Mouse (Mus musculus) kidney, postnatal 14 days (tissue): ENCODE data around the gene D17H6S53E.
A peak's percentile ranks its signal among the peaks of the same experiment; 100 is the strongest.
"Not testable (repeated sequence)": the region's sequence is repeated elsewhere in the genome, so short reads cannot be mapped to it uniquely, and the experiment has no call there.

Experiments used
- DNase-seq: peaks from one replicate; pipeline ENCODE4 v3.0.0; 2022; ENCODE audit warnings: mixed read lengths

Gene D17H6S53E

GRCm38 (mm10) chr17:35102299-35102698, 23.9 kb upstream of the D17H6S53E start:
- DNase-seq: no peak

DNA sequence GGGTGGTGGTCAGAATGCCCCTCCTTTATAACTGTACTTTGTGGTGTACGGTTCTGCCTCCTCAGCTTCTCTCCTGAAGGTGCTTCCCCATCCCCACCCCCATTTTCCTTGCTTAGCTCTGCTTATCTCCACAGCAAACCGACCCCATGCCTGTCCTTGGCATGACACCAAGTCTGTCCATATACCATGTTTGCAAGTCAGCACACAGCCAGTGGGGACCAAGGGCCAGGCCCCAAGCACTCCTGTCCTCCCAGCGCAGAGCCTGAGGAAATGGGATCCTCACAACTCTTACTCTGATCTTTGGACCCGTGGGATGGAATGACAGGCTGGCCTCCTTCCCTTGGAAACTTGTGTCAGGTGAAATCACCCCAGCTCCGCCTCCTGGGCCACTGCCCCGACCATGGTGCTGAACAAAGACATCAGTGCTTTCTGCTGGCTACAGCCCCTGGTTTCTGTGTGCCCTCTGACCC, 22.9 kb upstream of the D17H6S53E start:
- peak; percentile 78 for DNase-seq

GRCm38 (mm10) chr17:35104079-35104478, 22.1 kb upstream of the D17H6S53E start:
- DNase-seq: no peak

GRCm38 (mm10) chr17:35104754-35105153, 21.4 kb upstream of the D17H6S53E start:
- DNase-seq: no peak

GRCm38 (mm10) chr17:35105740-35106389, 20.3 kb upstream of the D17H6S53E start:
- DNase-seq: peak; percentile 64

DNA sequence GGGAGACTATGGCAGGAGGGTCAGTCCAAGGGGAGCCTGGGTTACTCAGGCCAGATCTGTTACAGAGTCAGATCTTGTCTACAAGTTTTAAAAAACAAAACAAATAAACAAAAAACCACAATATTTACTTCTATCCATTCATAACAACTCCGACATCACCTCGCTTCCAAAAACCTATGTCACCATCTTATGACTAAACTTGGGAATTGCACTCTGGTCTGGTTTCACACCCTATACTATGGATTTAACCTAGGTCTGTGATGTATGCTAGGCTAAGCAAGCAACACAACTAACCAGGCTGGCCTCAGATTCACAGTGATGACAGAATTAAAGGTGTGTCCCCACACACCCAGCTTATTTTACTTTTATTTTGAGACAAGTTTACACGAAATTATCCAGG, 19.7 kb upstream of the D17H6S53E start:
- DNase-seq: no peak

DNA sequence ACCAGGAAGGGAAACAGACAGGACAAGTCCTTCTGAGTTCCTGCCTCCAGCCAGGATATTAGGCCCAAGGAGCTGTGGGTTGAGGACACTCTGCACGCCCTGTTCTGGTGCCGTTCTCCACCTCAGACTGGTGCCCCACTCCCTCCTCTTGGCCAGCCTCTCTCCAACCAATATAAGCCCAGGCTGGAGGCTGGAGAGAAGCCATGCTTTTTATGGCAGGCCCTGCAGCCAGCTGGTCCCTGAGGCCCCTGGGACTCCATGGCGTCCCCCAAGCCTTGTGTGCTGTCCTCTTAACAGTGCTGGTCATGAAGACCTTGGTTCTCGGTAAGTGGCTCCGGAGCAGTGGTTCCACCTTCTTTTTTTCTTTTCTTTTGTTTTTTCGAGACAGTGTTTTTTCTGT, 18.1 kb upstream of the D17H6S53E start, which contains the start of gene Ly6g5c:
Gene Ly6g5c (plus strand): TSS at position 183 of the 400 bp plus-strand sequence.
- no peak for DNase-seq

- DNase-seq: no peak
These were observed 14.4 kb upstream of the D17H6S53E start for GRCm38 (mm10) chr17:35111774-35112173.

DNA sequence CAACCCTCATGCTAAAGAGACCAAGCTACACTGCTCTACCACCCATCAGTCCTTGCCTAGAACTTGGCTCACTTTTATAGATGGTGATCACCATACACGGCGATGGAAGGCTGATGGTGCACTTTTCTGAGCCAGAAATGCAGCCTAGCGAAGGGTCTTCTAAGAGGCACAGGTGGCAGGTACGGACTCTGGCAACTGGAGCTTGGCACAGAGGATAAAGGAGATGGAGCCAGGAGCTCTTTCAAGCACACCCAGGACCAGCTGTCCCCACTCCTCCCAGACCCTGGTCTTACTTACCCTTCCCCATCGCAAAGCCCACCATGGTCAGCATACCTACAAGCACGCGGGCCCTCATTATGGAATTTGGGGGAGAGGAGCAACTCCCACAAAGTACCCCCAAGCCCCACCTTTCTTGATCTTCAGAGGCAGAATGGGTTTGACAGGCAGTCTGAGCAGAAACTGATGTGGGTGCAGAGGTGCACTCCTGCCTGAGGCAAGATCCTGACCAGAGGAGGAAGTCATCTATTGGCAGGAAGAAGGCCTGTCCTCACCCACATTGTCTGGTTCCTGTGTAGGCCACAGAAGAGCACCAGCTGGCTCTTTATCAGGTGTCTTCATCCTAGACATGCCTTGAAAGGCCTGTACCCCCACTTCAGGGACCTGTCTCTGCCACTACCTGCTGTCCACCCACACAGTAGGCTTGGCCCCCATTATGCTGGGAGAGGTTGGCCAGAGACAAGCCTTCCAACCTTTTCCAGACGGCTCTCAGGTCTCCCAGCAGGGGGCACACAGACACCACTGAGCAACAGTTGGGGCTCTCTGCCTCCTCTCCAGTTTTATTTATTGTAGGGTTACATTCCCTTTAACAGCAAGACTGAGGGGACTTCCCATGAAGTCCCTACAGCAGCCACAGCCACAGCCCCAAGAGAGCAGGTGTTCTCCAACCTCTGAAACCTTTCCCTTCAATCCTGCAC, 10.8 kb upstream of the D17H6S53E start, which contains the start of gene Ly6g5b:
Gene Ly6g5b (minus strand): TSS at position 383 of the 974 bp plus-strand sequence.
- no peak for DNase-seq

DNA sequence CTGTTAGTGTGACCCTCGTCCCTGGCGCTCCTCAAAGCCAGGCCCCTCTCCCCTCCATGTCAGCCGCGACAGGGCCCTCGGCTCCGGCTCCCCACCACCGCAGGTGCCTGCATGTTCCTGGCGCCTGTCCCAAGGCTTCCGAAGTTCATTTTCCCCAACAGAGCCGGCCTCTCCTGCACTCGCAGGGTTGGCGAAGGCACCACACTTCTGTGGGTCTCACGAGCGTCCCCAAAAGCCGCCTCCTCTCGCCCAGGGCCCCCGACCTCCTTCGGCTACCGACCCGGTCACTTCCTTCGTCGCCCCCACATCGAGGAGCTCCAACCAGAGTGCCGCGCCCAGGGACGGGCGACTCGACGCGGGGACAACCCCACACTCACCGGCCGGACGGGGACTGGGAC, 5.4 kb upstream of the D17H6S53E start:
- peak; percentile 55 for DNase-seq

DNA sequence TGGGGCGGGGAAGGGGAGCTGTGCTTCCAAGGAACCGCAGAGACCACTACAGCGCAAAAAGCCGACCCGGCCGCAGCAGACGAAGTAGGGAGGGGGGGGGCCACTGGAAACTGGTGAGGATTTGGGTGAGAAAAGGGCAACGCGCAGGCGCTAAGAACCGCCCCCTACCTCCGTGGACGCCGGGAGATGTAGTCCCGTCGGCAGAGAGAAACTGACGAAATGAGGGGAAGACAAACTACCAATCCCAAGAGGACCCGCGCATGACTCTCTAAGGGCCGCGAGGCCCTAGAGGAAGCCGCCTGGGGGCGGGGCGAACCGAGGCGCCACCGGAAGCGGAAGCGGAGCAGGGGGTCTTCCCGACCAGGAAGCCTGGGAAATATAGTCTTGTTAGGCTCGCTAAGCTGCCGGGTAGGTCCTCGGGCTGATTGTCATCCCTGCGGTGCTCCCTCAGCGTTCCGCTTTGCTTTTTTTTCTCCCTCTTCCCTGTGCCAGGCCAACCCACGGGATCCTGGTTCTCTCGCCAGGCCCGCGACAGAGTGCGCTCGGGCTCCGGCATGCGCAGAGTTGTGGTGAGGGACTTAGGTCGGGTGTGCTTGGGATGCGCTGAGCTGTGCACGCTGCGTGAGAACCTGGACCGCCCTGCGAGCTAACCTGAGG, 4.9 kb upstream of the D17H6S53E start, which contains the start of gene Gpank1:
Gene Gpank1 (plus strand): TSS at position 313 of the 657 bp plus-strand sequence.
- DNase-seq: peak; percentile 98

DNA sequence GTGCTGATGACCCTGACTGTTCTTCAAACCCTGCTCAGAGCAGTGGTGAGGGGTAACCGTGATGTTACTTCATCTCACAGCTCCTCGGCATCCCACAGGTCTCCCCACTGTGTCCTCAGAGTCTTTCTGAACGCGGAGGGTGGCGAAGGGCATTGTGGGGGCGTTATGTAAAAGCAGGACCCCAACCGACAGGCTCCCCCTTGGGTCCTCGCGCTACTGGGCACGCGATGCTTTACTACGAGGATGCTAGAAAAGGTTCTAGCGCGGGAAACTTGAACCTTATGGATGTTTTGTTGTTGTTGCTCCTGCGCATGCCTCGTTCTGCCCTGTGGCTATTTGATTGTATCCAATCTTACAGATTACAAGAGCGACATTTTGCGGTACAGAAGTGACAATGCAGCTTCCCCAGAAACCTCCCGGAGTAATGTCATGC, 4.3 kb upstream of the D17H6S53E start, which contains the start of gene Csnk2b:
Gene Csnk2b (minus strand): TSS at position 183 of the 433 bp plus-strand sequence.
- DNase-seq: peak; percentile 70

DNA sequence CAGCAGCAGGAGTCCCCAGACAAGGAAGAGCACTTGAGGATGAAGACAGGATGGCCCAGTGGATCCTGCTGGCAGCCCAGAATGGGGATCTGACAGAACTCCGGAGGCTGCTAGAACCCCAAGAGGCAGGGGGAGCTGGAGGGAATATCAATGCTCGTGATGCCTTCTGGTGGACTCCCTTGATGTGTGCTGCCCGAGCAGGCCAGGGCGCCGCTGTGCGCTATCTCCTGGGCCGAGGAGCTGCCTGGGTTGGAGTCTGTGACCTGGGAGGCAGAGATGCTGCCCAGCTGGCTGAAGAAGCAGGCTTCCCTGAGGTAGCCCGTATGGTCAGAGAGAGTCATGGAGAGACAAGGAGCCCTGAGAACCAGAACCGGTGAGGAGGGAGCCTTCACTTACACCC, 2.9 kb upstream of the D17H6S53E start:
- DNase-seq: not testable (repeated sequence)

DNA sequence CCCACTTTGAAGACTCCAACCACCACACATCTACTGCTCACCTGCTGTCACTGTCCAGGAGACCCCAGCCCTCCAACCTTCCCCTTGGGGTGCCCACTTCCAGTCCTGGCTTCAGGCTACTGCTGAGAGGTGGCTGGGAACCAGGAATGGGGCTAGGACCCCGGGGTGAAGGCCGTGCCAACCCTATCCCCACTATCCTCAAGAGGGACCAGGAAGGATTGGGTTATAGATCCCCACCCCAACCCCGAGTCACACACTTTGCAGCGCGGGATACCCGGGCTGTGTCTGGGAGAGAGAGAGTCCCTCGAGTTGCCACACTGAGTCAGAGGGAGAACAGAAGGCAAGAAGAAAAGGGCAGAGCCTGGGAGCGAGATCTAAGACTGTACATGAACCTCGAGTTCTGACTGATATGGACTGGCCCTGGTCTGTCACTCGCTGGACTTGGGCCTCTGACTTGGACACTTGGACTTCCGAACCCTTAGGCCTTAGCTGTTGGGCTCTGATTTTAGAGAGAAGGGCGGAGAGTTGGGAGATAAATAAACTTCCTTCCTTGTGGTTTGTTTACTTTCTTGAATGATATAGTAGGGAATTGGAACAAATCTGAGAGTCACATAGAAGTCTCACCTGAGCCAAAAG, 1.8 kb upstream of the D17H6S53E start:
- DNase-seq: not testable (repeated sequence)

- no peak for DNase-seq
These were observed 1.1 kb upstream of the D17H6S53E start for GRCm38 (mm10) chr17:35125081-35125480.

GRCm38 (mm10) chr17:35125578-35125977, 595 bp upstream of the D17H6S53E start:
- no peak for DNase-seq

DNA sequence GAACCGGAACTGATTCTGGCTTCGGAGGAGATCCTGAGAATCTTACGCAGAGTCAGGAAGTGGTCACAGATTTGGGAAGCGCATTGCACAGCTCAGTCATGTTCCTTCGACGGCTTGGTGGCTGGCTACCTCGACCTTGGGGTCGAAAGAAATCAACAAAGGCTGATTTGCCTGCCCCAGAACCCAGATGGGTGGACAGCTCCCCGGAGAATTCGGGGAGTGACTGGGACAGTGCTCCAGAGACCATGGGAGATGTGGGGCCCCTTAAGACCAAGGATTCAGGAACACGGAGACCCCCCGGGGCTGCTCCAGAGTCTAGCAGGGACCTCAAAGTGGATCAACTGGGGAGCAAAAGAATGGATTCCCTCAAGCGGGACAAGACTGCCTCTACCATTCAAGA, 844 bp downstream of the D17H6S53E start:
- DNase-seq: no peak

- DNase-seq: no peak
These were observed 2.8 kb downstream of the D17H6S53E start for GRCm38 (mm10) chr17:35128996-35129395.

DNA sequence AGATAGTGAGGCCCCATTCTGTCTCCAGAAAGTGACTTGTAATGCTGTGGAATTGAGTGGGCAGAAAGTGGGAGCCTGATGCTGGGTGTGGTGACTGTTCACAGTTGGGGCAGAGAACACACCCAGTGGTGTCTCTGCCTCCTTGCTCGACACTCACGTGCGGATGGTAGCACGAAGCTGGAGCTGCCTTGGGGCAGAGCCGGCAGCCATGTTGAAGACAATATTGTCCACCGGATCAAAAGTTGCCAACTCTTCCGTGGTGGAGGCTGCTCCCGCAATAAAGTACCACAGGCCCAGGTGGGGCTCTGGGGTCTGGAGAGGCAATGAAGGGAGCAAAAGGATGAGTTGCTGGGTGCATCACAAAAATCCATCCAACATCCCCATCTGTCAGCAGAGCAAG, 4.9 kb downstream of the D17H6S53E start:
- DNase-seq: no peak

GRCm38 (mm10) chr17:35131500-35132173, 5.5 kb downstream of the D17H6S53E start, which contains the start of gene Apom:
Gene Apom (minus strand): TSS chr17:35132050.
- DNase-seq: peak; percentile 40

- no peak for DNase-seq
These were observed 6.0 kb downstream of the D17H6S53E start for GRCm38 (mm10) chr17:35132174-35132560.

DNA sequence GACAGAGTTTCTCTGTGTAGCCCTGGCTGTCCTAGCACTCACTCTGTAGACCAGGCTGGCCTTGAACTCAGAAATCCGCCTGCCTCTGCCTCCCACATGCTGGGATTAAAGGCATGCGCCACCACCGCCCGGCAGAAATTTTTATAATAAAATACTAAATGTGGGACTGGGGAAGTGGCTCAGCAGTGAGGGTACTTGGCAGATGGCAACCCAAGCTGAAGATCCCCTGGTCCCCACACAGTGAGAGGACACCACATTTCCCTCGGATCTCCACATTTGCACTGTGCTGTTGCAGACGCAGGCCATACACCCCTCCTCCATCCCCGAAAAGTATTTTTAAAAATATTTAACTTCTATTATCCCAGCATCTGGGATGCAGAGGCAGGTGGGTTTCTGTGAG, 7.3 kb downstream of the D17H6S53E start:
- DNase-seq: no peak
